Mouse (Mus musculus) liver, embryonic 15.5 days (tissue): ENCODE data around the gene Calcb. TPM values are rescaled to one million over a fixed set of nuclear protein-coding genes. Genes with fewer than 3 reads are reported as not detected.

Experiments used
- ATAC-seq: fragments of 200-750 bp; cut with Nextera tagmentation; 2 replicates; pipeline ENCODE4 v1.8.0; 2017; ENCODE audit warnings: moderate number of reproducible peaks, mild to moderate bottlenecking, moderate library complexity; ENCODE audit not compliant: insufficient read depth
- H3K27ac ChIP-seq: fragments of 300-500 bp; sonication (generic); replicated peaks from 2 replicates; pipeline ENCODE4 v1.5.1; 2015; ENCODE audit warnings: mild to moderate bottlenecking, inconsistent platforms
- H3K27me3 ChIP-seq: fragments of 300-500 bp; sonication (generic); 2 replicates; pipeline ENCODE4 v1.6.1; 2015; ENCODE audit warnings: mild to moderate bottlenecking, inconsistent platforms
- H3K36me3 ChIP-seq: fragments of 300-500 bp; sonication (generic); replicated peaks from 2 replicates; pipeline ENCODE4 v1.6.1; 2015; ENCODE audit warnings: moderate library complexity, mild to moderate bottlenecking, inconsistent platforms
- H3K4me1 ChIP-seq: fragments of 300-500 bp; sonication (generic); replicated peaks from 2 replicates; pipeline ENCODE4 v1.6.1; 2015; ENCODE audit warnings: inconsistent platforms
- H3K4me2 ChIP-seq: fragments of 300-500 bp; sonication (generic); 2 replicates; pipeline ENCODE4 v1.6.1; 2015; ENCODE audit warnings: moderate library complexity, mild to moderate bottlenecking, inconsistent platforms
- H3K4me3 ChIP-seq: fragments of 300-500 bp; sonication (generic); replicated peaks from 2 replicates; pipeline ENCODE4 v1.5.1; 2015; ENCODE audit warnings: mild to moderate bottlenecking, inconsistent platforms
- H3K9ac ChIP-seq: fragments of 300-500 bp; sonication (generic); 2 replicates; pipeline ENCODE4 v1.6.1; 2015; ENCODE audit warnings: moderate library complexity, mild to moderate bottlenecking, inconsistent platforms
- H3K9me3 ChIP-seq: fragments of 300-500 bp; sonication (generic); replicated peaks from 2 replicates; pipeline ENCODE4 v1.6.1; 2016; ENCODE audit warnings: inconsistent platforms
- WGBS: fragments of 180-500 bp; shearing (Covaris S2); methylation state at CpG from one replicate; pipeline ENCODE4 v1.1.7; 2015; ENCODE audit warnings: mixed read lengths; ENCODE audit not compliant: insufficient replicate concordance; 5-methylcytosine and 5-hydroxymethylcytosine counted together
- polyA plus RNA-seq: library from polyadenylated mRNA; unstranded; fragments of >200 nt; fragmentation: Nextera tagmentation; extraction: Ambion mirVana; gene quantifications from 2 replicates; pipeline ENCODE4 v1.2.1, GENCODE M21; 2015

The Calcb gene
- polyA plus RNA-seq, 1 experiment from 2014 or later = not detected

- Histone ChIP-seq H3K27me3 (no peaks in the 10 kb centered on the region), H3K36me3 (no peaks in the 10 kb centered on the region), H3K27ac (no peak overlapping the region), H3K4me2 (no peak overlapping the region), H3K9ac (no peak overlapping the region), H3K4me1 (no peaks in the 10 kb centered on the region), H3K4me3 (no peak overlapping the region), H3K9me3 (no peaks in the 10 kb centered on the region)
- ATAC-seq = no peak
- 29% methylated on average over 1 of the region's 1 CpGs for WGBS
Observed at GRCm38 (mm10) chr7:114754196-114754595, 35.8 kb downstream of the Calcb start.

GRCm38 (mm10) chr7:114754626-114755025 lies 36.2 kb downstream of the Calcb start:
- ATAC-seq = no peak
- Histone ChIP-seq H3K9ac (no peak overlapping the region), H3K4me1 (no peaks in the 10 kb centered on the region), H3K4me3 (no peak overlapping the region), H3K4me2 (no peak overlapping the region), H3K27ac (no peak overlapping the region), H3K9me3 (no peaks in the 10 kb centered on the region), H3K27me3 (no peaks in the 10 kb centered on the region), H3K36me3 (no peaks in the 10 kb centered on the region)
- 65% methylated on average over 8 of the region's 8 CpGs for WGBS

GRCm38 (mm10) chr7:114762660-114763059 lies 44.2 kb downstream of the Calcb start:
- Histone ChIP-seq H3K36me3 (no peaks in the 10 kb centered on the region), H3K9me3 (no peaks in the 10 kb centered on the region), H3K9ac (no peak overlapping the region), H3K4me3 (no peak overlapping the region), H3K27ac (no peak overlapping the region), H3K27me3 (no peaks in the 10 kb centered on the region), H3K4me1 (no peaks in the 10 kb centered on the region), H3K4me2 (no peak overlapping the region)
- ATAC-seq = no peak
- WGBS = 29% methylated on average over 2 of the region's 2 CpGs

- Histone ChIP-seq H3K36me3 (no peaks in the 10 kb centered on the region), H3K27me3 (no peaks in the 10 kb centered on the region), H3K4me2 (no peak overlapping the region), H3K4me1 (no peaks in the 10 kb centered on the region), H3K9ac (no peak overlapping the region), H3K27ac (no peak overlapping the region), H3K4me3 (no peak overlapping the region), H3K9me3 (no peaks in the 10 kb centered on the region)
- ATAC-seq = no peak
- WGBS = 78% methylated on average over 3 of the region's 3 CpGs
Observed at GRCm38 (mm10) chr7:114765273-114765672, 46.8 kb downstream of the Calcb start.

GRCm38 (mm10) chr7:114766523-114766922 lies 48.1 kb downstream of the Calcb start:
- H3K36me3 ChIP-seq = no peaks in the 10 kb centered on the region
- H3K4me2 ChIP-seq = no peak overlapping the region
- no peaks in the 10 kb centered on the region for H3K4me1 ChIP-seq
- no peaks in the 10 kb centered on the region for H3K27me3 ChIP-seq
- H3K9ac ChIP-seq = no peak overlapping the region
- no peak for ATAC-seq
- WGBS = 58% methylated on average over 3 of the region's 3 CpGs
- no peak overlapping the region for H3K27ac ChIP-seq
- no peak overlapping the region for H3K4me3 ChIP-seq
- H3K9me3 ChIP-seq = no peaks in the 10 kb centered on the region

GRCm38 (mm10) chr7:114768516-114768915 lies 50.1 kb downstream of the Calcb start:
- peak; percentile 56 for ATAC-seq
- H3K4me2 ChIP-seq = peak overlapping the region; percentile 31; the same call in 1 of the 2 replicates
- H3K4me1 ChIP-seq = no peaks in the 10 kb centered on the region
- H3K9ac ChIP-seq = 0 out of 2 replicates have a peak overlapping the region, but pooled peaks have one; percentile 18
- H3K36me3 ChIP-seq = no peaks in the 10 kb centered on the region
- no peaks in the 10 kb centered on the region for H3K9me3 ChIP-seq
- 60% methylated on average over 5 of the region's 5 CpGs for WGBS
- H3K4me3 ChIP-seq = peak overlapping the region; percentile 30
- H3K27ac ChIP-seq = peak overlapping the region; percentile 53
- H3K27me3 ChIP-seq = no peaks in the 10 kb centered on the region

GRCm38 (mm10) chr7:114769041-114769440 lies 50.6 kb downstream of the Calcb start:
- ATAC-seq = no peak; the same call in 1 of the 2 replicates
- peak overlapping the region; percentile 53 for H3K27ac ChIP-seq
- WGBS = 57% methylated on average over 4 of the region's 4 CpGs

GRCm38 (mm10) chr7:114770586-114770985 lies 52.1 kb downstream of the Calcb start:
- H3K27ac ChIP-seq = no peak overlapping the region
- H3K36me3 ChIP-seq = no peaks in the 10 kb centered on the region
- H3K9ac ChIP-seq = no peak overlapping the region
- peak overlapping the region; percentile 31 for H3K4me2 ChIP-seq
- no peaks in the 10 kb centered on the region for H3K4me1 ChIP-seq
- no peak for ATAC-seq
- WGBS = 66% methylated on average over 3 of the region's 3 CpGs
- no peak overlapping the region for H3K4me3 ChIP-seq
- no peaks in the 10 kb centered on the region for H3K9me3 ChIP-seq
- no peaks in the 10 kb centered on the region for H3K27me3 ChIP-seq

More at GRCm38 (mm10) chr7:114769041-114769440, 50.6 kb downstream of the Calcb start:
- Histone ChIP-seq H3K36me3 (no peaks in the 10 kb centered on the region), H3K27me3 (no peaks in the 10 kb centered on the region), H3K4me1 (no peaks in the 10 kb centered on the region), H3K9ac (0 out of 2 replicates have a peak overlapping the region, but pooled peaks have one; percentile 18), H3K9me3 (no peaks in the 10 kb centered on the region), H3K4me3 (peak overlapping the region; percentile 30), H3K4me2 (peak overlapping the region; percentile 31)

- no peaks in the 10 kb centered on the region for H3K27me3 ChIP-seq
- H3K9me3 ChIP-seq = no peaks in the 10 kb centered on the region
- WGBS = 46% methylated on average over 7 of the region's 7 CpGs
- H3K9ac ChIP-seq = no peak overlapping the region
- peak; percentile 84 for ATAC-seq
- H3K27ac ChIP-seq = peak overlapping the region; percentile 72
- no peak overlapping the region for H3K4me3 ChIP-seq
- H3K4me1 ChIP-seq = no peaks in the 10 kb centered on the region
- H3K4me2 ChIP-seq = 0 out of 2 replicates have a peak overlapping the region, but pooled peaks have one; percentile 15
- H3K36me3 ChIP-seq = no peaks in the 10 kb centered on the region
Observed at GRCm38 (mm10) chr7:114771801-114772200, 53.4 kb downstream of the Calcb start.

Other genes with a start within 250 kb of the Calcb start
- gene Cyp2r1, start 155.7 kb upstream of the Calcb start, polyA plus RNA-seq = 1.3 and 1.5 TPM in 2 replicates
- gene Calca, start 82.3 kb upstream of the Calcb start, polyA plus RNA-seq = 0.10 TPM in 1 of 2 replicates, not detected in the other
- gene Insc, start 25.1 kb downstream of the Calcb start, polyA plus RNA-seq = 22.0 and 25.2 TPM in 2 replicates